Mouse (Mus musculus) CD4-positive, CD25-positive, alpha-beta regulatory T cell, adult 4 months (primary cell): Measurements from ENCODE around the gene Sec14l2. TPM values are rescaled to one million over a fixed set of nuclear protein-coding genes. Genes with fewer than 3 reads are reported as not detected.

Source experiments
- ATAC-seq: one replicate; pipeline ENCODE4 v1.8.0; 2017
- polyA plus RNA-seq, 2 experiments: library from polyadenylated mRNA; unstranded; fragments of 100-300 nt; shearing (Covaris generic); gene quantifications; one replicate each; pipeline ENCODE4 v1.2.1; 2017

The Sec14l2 gene
- polyA plus RNA-seq, result 1 to 10 TPM in 1 of 2 experiments, under 1 TPM in 1; 0.71 to 3.8 TPM

DNA sequence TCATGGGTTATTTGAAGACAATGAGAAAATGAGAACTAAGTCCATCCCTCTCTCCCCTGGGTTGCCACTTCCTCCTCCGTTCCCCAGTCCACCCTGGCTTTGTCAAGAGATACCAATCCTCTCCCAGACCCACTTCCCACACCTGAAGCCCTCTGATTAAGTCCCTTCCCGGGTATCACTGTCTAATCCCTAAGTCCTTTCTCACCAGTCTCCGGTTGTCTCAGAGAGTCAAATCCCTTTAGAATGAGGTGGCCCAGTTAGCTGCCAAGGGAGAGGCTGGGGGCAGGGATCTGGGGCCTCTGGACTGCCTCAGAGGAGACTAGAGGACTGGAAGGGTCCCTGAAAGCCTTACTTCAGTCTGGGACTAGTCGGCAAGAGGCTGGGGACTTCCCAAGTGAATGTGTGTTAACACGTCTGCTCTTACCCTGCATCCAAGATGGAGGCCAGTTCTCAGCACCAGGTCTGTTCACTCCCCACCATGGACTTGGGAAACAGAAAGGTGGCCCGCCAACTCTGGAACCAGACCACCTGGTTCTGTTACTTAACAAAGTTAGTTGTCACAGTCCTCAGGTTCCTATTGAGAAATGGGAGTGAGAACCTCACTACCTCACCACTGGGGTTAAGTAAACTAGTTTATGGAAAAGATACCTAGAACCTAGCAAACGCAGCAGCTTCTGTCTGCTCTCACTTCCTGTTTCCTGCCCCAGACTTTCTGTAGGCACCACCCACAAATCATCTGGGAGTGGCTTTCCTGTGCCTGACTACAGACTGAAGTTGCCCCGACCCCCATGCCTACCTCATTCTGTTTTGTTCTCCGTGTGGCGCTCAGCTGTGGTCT lies at the start of gene Sec14l2:
Gene Sec14l2, minus strand, starts transcription at position 674 of the 838 bp plus-strand sequence.
- ATAC-seq, result peak; percentile 89

GRCm38 (mm10) chr11:4166467-4167090 lies 43.4 kb upstream of the Sec14l2 start:
- ATAC-seq, result no peak

DNA sequence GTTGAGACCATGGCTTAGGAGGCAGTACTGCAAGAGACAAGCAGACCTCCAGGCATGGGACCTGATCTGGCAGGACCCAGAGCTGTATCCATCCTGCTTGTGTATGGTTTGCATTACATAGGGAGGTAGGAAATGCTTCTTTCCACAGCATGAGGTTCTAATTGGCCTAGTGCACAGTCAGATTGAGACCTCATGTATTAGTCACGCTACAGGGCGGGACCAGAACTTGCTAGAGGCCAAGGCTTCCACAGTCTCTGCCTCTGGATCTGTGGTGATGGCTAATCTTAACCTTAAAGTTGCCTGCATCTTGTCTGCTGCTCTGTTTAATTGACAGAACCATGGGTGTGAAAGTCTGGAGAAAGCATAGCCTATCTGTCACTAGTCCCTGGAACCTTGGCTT lies 41.5 kb upstream of the Sec14l2 start:
- ATAC-seq, result no peak

- no peak for ATAC-seq
These were observed 37.7 kb upstream of the Sec14l2 start for GRCm38 (mm10) chr11:4160758-4161480.

- peak; percentile 97 for ATAC-seq
These were observed 36.8 kb upstream of the Sec14l2 start, which contains the start of the genes Ccdc157 and Sf3a1 for GRCm38 (mm10) chr11:4159808-4160708. TSS of gene Ccdc157 (minus strand) at chr11:4160293. TSS of gene Sf3a1 (plus strand) at chr11:4160350.

GRCm38 (mm10) chr11:4158676-4159075 lies 35.5 kb upstream of the Sec14l2 start:
- ATAC-seq, result no peak

DNA sequence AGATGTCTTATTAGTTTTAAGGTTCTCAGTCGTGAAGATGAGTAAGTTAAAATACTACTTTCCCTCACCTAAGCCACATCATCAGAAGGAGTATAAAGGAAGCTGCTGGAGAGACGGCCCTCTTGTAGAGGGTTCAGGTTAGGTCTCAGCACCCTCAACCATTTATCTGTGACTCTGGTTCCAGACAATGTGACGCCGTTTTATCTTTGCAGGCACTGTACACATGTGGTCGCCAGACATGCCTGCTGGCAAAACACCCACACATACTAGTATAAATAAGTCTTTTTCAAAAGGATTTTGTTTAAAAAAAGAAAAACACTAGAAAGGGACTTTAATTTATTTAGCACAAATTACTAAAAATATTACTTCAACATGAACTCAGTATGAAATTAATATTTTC lies 32.4 kb upstream of the Sec14l2 start:
- ATAC-seq, result no peak

DNA sequence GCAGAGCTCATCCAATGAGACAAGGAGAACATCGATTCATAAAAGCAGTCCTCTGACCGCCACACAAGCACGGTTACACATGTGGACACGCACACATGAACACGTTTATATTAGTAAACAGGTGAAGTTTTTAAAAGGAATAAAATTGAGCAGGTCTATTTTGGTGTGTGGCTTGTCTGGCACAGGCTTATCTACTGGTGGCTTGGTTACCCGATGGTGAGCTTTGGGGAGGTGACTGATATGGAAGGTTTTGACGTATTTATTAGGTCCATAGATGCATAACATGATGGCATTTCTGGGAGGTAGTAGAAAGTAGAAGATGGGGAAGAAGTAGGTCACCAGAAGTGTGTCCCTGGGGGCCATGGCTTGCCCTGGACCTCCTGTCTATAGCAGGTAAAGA lies 30.5 kb upstream of the Sec14l2 start:
- no peak for ATAC-seq

DNA sequence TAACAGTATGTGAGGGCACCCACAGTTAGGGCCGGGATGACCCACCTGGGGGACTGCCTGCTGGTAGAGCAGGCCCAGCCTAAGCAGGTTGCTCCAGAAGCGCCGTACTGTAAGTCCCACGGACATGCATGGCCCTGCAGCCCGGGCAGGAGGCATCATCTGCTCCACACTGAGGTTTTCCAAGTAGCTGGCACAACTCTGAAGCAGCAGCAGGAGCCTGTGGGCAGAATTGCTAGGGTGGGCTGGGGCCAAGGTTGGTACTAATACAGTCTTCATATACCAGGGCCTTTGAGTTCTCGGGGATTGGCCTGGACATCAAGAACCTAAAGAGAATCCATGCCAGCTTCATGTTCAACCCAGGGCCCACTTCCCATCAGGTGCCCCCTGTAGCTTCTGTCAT lies 26.7 kb upstream of the Sec14l2 start:
- ATAC-seq, result no peak

GRCm38 (mm10) chr11:4148536-4149156 lies 25.4 kb upstream of the Sec14l2 start:
- ATAC-seq, result no peak

DNA sequence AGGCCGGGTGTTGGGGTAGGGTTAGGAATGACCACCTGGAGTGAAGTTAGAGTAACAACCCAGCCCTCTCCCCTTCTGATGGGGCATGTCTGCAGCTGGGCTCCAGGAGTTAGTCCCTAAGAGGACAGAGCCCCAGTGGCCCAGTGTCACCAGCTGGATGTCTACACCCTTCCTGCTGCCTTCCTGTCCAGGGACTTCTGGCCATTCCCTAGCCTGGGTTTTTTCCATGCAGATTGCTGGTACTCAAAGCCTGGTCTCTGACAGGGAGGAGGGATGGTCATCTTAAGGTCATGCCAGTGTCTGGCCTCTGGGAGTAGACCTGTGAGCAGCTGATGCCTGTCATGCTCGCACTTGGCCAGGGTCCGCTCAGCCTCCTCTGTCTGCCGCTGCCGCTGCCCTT lies 24.9 kb upstream of the Sec14l2 start:
- no peak for ATAC-seq

- ATAC-seq, result no peak
These were observed 23.9 kb upstream of the Sec14l2 start for GRCm38 (mm10) chr11:4147098-4147497.

DNA sequence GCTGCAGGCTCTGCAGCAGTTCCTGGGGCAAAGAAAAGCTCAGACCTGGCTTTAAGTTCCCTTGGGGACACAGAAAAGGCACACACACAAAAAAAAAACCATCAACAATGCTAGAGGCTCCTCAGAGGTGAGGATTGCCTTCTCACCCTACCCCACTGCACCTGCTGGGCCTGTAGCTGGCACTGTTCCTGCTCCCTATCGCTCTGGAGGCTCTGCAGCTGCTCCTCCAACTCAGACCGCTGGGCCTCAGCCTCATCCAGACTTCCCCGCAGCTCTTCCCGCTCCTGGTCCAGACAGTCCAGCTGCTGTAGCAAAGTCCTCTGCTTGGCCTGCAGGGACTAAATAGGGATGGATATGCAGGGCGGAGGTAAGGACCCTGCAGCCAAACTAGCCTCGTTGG lies 23.2 kb upstream of the Sec14l2 start:
- ATAC-seq, result no peak

GRCm38 (mm10) chr11:4143281-4144062 lies 20.3 kb upstream of the Sec14l2 start:
- no peak for ATAC-seq

DNA sequence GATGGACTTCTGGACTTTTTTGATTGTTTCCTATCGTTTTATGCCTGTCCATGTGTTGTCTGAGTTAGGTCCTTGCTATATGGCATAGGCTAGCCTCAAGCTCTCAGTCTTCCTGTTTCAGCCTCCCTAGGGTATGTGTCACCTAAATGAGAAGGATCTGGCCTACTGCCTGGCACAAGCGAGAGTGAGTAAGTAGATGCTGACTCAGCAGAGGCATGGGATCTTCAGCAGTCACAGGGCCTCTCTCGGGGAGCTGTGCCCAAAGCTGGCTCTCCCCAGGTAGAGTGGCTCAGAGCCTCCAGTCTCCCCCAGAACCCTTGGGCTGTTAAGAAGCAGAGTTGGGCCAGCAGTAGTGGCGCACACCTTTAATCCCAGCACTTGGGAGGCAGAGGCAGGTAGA lies 19.1 kb upstream of the Sec14l2 start:
- ATAC-seq, result no peak

- ATAC-seq, result no peak
These were observed 18.3 kb upstream of the Sec14l2 start for GRCm38 (mm10) chr11:4141505-4141904.

- no peak for ATAC-seq
These were observed 15.7 kb upstream of the Sec14l2 start for GRCm38 (mm10) chr11:4138964-4139363.

- peak; percentile 78 for ATAC-seq
These were observed 12.0 kb upstream of the Sec14l2 start, which contains the start of gene Rnf215 for GRCm38 (mm10) chr11:4134986-4135935. TSS of gene Rnf215 (plus strand) at chr11:4135202.

DNA sequence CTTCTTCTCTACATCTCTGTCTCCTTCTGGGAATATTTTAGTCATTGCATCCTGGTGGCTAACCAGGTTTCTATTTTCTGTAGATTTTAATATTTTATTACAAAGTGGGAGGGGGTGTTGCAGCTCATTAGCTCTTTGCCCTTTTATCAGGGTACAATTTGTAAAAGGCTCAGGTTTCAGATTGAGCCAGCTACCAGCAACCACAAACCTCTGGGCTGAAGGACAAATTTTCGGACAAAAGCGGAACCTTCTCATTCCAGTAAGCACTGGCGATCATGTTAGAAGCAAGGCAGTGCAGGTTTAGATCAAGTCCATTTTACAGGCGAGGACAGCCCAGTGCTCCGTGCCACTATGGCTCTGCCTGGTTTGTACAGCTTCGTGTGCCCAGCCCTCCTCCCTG lies 11.2 kb upstream of the Sec14l2 start:
- no peak for ATAC-seq

DNA sequence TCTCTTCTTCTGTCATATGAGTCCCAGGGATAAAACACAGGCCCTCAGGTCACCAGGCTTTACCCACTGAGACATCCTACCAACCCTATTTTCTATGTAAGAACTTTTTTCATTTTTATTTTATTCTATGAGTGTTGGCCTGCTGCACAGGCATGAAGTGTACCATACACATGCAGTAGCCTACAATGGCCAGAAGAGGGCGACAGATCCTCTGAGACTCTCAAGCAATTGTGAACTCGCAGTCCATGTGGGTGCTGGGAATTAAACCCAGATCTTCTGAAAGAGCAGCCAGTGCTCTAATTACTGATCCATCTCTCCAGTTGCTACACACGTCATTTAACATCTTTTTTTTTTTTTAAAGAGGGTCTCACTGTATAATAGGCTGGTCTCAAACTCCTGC lies 10.2 kb upstream of the Sec14l2 start:
- ATAC-seq, result no peak
